Mouse (Mus musculus) CH12F3 (cell line): ENCODE results near the gene Xrn1.
"Not testable (repeated sequence)": the region's sequence is repeated elsewhere in the genome, so short reads cannot be mapped to it uniquely, and the experiment has no call there.

Source experiments
- in situ Hi-C: fragments of 300-500 bp; cut with MboI; formaldehyde crosslinking; loops from 2 replicates; pipeline ENCODE4 v1.14.3; 2020; ENCODE audit warnings: low sequenced_read_pairs

Xrn1 gene

DNA sequence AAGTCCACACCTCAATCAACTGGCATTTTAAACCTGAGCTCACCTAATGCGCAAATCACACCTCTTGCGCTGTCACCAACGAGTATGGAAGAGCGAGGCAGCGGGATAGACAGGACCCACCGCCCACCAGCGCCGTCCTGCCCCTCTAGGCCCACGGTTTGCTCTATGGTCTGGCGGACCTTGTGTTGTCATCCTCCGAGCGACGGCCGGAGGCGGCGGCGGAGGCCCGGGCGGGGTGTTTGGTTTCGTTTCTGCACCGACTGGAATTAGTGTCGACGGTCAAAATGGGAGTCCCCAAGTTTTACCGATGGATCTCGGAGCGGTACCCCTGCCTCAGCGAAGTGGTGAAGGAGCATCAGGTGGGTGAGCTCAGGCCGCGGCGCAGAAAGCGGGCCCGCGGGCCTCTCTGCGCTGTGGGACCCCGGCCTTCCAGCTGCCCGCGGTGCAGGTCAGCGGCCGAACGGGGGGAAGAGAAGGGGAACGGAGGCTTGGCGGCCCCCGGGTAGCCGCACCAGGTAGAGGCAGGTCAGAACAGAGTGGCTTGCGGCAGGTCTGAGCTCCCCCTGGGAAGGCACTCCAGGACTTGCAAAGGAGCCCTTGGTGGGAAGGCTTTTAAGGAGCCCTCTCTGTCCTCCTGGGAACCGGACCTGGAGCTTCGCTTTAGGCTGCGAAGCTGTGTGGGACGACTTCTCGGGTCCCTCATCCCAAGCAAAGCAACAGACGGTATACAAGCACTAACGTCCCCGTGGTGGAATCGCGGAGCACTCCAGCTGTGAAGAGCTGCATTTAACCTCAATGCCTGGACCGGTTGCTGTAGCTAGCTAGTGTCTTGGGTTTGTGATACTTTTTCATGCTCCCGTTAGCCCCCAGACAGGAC lies at the start of gene Xrn1:
TSS of gene Xrn1 (plus strand) at position 176 of the 877 bp plus-strand sequence.
- in situ Hi-C loops: no loop called here

DNA sequence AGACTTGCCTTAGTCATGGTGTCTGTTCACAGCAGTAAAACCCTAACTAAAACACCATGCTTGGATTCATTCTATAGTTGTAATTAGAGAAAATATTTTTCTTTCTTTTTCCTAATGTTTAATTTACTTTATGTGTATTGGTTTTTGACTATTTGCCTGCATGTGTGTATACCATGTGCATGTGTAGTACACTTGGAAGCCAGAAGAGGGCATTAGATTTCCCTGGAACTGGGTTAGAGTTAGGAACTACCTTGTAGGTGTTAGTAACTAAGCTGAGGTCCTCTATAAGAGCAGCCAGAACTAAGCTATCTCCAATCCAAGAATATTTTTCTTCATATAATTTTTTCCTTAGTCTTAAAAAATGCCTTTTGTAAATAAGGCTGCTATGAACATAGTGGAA lies 21.7 kb upstream of the Xrn1 start:
- in situ Hi-C loops: no loop called here

DNA sequence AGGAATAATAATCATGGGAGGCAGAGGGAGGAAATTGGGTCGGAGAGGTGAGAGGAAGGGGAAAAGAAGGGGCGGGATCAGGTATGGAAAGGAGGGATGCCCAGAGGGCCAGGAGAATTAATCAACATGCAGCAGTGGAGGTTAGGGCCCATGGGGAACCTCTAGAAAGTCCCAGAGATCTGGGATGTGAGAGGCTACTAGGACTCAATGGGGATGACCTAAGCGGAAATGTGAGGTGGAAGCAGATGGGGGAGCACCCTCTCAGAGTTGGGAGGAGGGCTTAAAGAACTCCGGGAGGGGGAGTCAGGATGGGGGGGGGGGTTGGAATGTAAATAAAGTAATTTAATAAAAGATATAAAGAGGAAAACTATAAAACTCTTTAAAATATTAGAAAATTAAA lies 902 bp upstream of the Xrn1 start:
- in situ Hi-C loops: no loop called here

DNA sequence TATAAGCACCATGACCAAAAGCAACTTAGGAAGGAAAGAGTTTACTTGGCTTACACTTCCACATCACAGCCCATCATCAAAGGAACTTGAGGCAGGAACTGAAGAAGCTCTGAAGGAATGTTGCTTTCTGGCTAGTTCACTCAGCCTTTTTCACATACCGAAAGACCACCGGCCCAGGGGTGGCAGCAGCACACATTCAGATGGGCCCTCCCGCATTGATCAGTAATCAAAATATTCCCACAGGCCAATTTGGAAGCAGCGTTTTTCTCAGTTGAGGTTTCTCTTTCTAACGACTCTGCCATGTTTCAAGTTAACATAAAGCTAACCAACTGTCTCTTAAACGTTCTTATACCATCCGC lies 355 bp upstream of the Xrn1 start:
- in situ Hi-C loops: no loop called here

DNA sequence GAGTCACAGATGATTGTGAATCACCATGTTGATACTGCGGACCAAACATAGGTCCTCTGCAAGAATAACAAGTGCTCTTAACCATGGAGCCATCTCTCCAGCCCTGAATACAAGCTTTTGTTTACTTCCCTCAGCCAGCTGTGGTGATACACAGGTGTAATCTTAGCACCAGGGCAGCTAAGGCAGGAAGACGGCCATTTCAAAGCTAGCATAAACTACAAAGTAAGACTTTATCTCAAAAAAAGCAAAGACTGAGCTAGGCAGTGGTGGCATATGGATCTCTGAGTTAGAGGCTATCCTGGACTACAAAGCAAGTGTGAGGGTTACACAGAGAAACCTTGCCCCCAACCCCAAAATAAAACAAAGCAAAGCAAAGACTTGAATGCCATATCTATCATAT lies 3.1 kb downstream of the Xrn1 start:
- in situ Hi-C loops: no loop called here

DNA sequence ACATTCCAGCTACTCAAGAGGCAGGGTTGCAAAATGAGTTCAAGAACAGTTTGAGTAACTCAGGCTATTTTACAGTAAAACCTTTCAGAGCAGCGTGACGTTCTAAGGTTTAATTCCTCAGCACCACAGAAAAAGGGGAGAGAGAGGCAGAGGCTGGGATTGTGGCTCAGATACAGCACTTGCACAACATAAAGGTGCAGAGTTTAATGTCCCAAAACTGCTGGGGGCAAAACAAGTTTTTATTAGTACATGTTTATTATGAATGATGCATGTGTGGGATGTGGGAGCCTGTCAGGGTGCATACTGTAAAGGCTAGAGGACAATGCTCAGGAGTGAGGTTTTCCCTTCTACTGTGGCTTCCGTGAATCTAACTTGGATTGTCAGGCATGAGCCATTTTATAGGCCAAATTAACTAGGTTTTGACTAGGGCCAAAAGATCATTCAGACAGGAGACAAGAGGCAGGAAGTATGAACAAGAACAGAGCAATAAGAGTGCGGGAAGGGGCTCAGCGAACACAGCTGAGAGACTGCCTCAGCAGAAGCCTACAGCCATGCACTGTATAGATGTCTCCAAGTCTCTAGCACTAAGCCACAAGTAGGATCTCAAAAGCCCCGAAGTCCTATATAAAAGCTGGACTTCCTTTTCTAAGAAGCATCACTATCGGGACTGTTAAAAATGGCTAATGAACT lies 3.6 kb downstream of the Xrn1 start:
- in situ Hi-C loops: no loop called here

DNA sequence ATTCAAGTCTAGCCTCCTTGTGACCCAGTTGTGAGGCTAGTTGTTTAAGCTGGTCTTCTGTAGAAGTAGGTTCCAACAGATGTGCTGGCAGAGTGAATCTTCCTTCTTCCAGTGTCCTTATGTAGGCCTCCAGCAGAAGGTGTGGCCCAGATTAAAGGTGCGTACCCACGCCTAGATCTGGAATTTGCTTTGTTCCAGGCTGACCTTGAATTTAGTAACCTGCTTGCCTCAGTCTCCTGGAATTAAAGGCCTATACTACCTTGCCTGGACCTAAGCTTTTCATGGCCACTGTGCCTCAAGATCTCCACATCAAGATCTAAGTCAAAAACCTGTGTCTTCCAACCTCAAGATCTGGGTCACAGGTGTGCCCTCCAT lies 4.2 kb downstream of the Xrn1 start:
- in situ Hi-C loops: not testable (repeated sequence)

DNA sequence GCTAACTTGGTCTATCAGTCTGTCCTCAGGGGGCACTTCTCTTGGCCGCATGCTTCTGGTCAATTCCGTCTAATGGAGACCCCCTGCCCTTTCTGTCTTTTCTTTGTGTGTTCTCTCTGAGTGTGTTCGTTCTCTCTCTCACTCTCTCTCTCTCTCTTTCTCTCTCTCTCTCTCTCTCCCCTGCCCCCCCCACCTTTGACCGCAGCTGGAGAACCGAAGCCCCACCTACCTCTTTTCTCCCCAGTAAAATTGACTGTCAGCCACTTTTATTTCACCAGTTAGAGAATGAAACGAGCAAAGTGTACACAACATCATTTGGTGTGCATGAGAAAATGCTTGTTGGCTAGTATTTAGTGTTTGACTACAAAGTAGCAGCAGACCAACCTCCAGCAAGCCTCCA lies 4.7 kb downstream of the Xrn1 start:
- in situ Hi-C loops: no loop called here

DNA sequence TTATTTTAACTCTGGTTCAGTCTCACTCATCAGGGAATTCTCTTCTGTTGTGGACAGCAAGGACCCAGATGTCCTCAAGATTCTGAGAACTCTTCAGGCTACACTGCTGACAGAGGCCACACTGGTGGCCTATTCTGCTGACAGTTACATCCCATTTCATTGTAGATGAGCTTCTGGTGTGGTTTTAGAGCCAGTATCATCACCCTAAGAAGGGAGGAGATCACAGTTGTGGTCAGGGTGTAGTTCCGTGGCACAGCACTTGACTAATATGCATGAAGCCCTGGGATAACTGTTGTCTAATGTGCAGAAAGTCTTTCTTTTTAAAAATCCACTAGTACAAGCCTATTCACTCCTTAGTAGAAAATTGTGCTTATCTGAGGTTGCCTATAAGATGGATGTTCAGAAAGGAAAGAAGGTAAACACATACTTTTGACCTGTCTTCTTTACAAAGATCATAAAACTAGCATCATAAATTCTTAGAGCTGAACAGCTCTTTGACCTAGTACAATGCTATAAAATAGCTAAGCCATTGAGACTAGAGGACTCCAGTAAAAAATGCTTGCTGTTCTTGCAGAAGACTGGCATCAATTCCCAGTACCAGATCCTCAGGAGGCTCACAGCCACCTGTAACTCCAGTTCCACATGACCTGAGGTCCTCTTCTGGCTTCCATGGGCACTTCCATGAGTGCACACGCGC lies 5.3 kb downstream of the Xrn1 start:
- in situ Hi-C loops: no loop called here

DNA sequence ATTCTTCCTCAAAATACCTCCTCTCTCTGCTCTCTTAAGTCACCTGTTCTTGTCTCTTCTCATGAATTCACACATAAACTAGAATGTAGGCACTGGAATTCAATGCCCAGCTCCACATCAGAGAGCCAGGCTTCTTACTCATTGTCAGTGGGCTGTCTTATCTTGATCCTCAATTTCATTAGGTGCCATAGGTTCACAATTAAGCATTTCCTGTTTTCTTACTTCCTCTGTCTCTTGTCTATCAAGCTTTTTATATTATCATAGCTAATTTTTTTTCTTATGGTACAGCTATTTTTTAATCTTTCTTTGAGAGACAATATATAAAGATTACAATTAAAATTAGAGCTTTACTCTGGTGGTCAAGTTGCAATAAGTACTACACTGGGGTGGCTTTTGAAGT lies 6.5 kb downstream of the Xrn1 start:
- in situ Hi-C loops: no loop called here

DNA sequence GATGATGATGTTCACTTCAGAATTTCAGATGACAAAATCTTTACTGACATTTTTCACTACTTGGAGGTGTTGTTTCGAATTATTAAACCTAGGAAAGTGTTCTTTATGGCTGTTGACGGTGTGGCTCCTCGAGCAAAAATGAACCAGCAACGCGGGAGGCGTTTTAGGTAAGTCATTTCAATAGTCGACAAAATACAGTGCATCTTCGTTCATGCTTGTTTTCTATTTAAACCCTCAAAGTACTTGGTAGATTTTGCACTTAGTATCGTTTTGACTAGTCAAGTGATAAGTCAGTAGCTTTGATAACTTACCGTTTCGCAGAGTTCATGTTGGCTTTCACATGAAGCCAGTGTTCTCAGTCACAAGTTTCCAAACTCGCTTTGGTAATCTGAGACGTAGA lies 9.5 kb downstream of the Xrn1 start:
- in situ Hi-C loops: no loop called here

DNA sequence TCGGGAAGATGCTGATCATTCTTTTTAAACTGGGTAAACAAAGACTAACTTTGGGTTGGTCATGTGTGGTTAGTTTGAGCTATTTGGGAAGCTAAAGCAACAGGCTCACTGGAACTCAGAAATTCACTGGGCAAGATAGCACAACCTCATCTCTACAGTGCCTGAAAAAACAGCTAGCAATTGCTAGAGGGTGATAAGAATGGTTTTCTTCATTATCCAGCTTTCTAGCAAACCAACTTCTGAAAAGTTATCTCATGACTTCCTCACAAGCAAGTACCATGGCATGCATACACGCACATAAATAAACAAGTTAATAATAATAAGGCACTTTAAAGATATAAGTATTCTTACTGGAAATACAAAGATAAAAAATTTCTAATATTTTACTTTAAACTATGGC lies 23.7 kb downstream of the Xrn1 start:
- in situ Hi-C loops: no loop called here

DNA sequence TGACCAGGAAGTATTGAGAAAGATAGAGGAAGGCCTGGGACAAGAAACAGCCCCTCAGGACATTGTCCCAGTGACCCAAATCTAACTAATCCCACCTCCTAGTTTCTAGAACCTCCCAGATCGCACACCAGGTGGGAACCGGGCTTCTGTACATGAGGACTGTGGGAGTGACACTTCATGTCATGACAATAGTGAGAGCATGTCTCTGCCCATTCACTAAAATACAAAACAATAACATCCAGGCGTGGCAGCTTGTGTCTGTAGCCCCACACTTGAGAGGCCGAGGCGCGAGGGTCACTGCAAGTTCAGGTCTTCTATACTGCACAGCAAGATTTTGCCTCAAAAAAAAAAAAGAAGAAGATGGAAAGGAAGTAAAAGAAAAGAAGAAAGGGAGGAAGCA lies 25.3 kb downstream of the Xrn1 start:
- in situ Hi-C loops: no loop called here

DNA sequence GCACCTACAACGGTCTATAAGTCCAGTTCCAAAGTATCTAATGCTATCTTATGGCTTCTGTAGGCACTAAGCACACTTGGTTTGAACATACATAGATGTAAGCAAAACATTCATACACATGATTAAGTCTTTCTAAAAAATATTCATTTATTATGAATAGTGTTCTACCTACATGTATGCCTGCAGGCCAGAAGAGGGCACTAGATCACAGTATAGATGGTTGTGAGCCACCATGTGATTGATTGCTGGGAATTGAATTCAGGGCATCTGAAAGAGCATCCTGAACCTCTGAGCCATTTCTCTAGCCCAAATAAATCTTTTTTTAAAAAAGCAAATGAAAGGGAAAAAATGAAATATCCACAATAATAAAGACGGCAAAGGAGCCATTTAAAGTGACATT lies 37.7 kb downstream of the Xrn1 start:
- in situ Hi-C loops: no loop called here

DNA sequence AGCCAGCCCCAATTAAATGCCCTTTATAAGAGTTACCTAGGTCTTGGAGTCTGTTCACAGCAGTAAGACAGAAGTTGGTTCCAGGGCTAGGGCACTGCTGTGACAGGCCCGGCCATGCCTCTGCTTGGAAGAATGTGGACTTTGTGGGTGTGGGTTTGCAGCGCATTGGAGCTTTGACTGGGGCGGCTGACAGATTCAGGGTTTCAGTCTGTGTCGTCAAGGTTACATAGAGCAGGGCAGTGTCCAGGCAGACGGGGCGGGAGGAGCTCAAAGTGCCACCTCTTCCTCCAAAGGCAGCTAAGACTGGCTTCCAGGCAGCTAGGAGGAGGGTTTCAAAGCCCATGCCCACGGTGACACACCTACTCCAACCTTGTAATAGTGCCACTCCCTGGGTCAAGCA lies 49.9 kb downstream of the Xrn1 start:
- in situ Hi-C loops: no loop called here

DNA sequence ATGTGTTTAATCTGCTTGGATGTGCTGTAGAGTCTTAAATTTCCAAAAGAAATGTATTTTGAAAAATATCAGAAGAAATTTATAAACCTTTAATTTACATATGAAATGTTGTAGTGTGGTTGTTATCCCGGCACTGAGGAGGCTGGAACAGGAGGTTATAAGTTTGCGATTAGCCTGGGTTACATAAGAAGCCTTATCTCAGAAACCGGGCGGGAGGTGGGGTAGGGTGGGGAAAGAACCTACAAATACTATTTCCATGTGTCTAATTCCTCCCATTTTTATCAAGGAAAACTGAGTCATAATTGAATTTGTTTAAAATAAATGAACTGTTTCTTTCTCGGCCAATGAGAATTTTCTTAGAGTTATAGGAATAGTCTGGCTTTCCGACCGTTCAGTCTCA lies 56.1 kb downstream of the Xrn1 start:
- in situ Hi-C loops: no loop called here

DNA sequence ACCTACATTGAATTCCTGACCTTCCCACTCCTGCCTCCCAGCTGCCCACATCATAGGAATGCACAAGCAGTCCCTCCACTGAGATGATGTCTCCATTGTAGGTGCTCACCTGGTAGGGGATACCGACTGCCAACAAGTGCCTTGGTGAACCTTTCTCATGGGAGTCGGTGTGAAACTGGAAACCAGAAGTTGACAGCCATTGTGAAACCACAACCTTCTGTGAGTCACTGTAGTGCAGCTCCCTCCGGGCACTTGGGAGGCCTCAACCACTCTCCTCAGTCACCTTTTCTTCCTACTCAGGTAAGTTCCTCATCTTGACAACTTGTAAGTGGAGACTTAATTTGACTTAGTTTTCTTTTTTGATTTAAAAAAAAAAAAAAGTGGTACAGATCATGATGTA lies 69.4 kb downstream of the Xrn1 start:
- in situ Hi-C loops: no loop called here

DNA sequence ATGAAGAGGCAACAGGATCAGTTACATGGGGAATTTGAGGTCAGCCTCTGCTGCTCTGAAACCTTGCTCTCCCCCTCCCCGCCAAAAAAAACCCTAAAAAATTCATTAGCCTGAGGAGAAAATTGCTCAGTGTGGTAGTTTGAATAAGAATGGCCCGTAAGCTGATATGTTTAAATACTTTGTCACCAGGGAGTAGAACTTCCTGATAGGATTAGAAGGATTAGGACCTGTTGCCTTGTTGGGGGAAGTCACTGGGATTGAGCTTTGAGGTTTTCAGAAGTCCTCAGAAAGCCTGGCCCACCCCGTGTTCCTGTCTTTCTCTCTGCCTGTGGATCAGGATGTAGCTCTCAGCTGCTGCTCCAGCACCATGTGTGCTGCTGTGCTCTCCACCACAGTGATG lies 73.4 kb downstream of the Xrn1 start:
- in situ Hi-C loops: no loop called here

DNA sequence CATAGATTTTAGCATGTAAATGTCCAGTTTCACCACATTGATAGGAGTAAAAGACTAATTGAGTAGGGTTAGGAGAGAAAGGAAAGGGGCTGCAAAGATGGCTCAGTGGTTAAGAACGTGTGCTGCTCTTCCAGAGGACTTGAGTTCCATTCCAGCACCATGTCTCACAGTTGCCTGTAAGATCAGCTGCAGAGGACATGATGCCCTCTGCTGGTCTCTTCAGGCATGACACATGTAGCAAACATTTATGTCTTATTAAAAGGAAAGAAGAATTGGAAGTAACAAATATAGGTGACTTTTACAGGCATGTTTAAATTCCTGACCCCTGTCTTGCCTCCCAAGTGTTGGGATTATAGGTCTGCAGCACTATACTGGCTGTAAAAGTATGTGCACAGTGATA lies 74.3 kb downstream of the Xrn1 start:
- in situ Hi-C loops: no loop called here

DNA sequence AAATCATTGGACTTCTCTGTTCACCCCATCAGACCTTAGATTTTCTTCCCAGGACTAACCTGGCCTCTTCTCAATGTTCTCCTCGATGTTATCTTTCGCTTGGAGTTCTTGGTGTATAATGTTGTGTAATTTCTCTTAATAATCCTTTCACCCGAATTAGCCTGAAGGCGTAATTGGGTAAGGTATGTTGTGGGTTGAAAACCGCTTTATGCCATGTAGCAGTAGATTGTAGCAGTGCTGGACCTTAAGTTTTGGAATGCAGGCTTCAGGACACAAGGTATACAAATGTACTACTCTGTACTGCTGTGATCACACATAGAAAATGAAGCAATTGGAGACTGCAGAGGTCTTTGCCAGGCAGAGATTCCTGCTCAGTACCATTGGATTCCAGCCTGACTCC lies 75.3 kb downstream of the Xrn1 start:
- in situ Hi-C loops: no loop called here

DNA sequence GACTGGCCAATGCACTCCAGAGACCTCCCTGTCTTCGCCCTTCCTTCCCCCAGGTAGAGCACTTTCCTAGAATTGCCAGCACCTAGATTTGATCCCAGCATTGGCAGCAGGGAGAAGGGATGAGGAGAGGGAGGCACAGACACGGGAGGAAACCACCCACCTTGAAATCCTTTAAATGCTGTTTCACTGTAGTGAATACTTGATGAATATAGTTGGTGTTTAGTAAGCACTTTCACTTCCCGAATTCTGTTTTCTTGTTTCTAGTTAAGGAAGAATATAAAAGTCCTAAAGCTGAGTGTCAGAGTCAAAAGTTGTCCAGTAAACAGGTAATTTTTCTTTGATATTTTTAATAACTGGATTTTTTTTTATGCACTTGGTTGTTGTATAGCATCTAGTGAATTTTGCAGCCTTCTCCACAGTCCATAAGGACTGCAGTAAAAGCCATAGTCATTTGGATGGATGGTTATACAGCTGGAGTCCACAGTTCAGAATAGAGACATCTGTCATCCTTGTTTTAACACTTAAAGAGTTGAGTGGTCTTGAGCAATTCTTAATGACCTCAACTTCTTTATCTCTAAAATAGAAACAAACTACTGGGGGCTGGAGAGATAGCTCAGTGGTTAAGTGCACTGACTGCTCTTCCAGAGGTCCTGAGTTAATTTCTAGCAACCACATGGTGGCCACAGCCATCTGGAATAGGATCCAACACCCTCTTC lies 81.0 kb downstream of the Xrn1 start:
- in situ Hi-C loops: no loop called here
